Mouse (Mus musculus): ENCODE measurements at regions not wholly inside any gene's neighbourhood (a gene's known extent, or its start where the extent isn't known, plus 50 kb on each side); places are given as distances from the start of the nearest gene placed in this dataset.
"Not testable (repeated sequence)": the region's sequence is repeated elsewhere in the genome, so short reads cannot be mapped to it uniquely, and the experiment has no call there.

DNA sequence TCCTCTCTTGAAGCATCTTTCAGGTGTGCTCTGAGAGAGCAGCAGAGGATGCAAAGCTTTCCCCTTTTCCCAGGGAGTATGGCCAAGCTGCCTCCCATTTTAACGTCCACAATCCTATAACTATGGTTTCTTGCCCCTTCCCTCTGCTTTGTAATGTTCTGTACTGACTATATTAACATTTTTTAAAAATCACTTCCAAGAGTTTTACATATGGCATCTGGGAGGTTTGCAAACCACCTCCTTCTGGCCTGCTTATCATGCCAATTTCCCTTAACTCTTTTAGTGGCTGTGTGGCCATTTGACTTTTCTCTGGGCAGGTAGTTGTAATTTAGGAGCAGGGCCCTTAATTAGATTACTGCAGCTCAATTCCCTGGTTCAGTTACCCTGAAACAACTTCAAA lies 486.9 kb upstream of the Stxbp6 start:
- Histone ChIP-seq H3K4me2 (ENCODE audit: insufficient read depth, low read depth, poor library complexity, severe bottlenecking) (no peak overlapping the region), H3K27me3 (replicated peaks) (no peaks in the 10 kb centered on the region), H3K36me3 (replicated peaks in 1 of 2; ENCODE audit: control insufficient read depth in 1 of 2, insufficient read depth in 1 of 2, low read length in 1 of 2) (no peaks in the 10 kb centered on the region), H3K4me1 (ENCODE audit: control insufficient read depth in 1 of 2, insufficient read depth in 2 of 2) (no peaks in the 10 kb centered on the region), H3K9me3 (replicated peaks; ENCODE audit: low read length) (peaks cover 33% of the 10 kb centered on the region), H3K9ac (ENCODE audit: insufficient read depth, low read depth) (no peak overlapping the region), H3K4me3 (replicated peaks in 1 of 3; ENCODE audit: low read depth in 2 of 3, low read length in 2 of 3, poor library complexity in 1 of 3) (no peak overlapping the region), H3K27ac (ENCODE audit: insufficient read depth, low read depth) (no peak overlapping the region), H3K79me2 (replicated peaks; ENCODE audit: control insufficient read depth, extremely low read depth, insufficient read depth, poor library complexity, severe bottlenecking) (no peaks in the 10 kb centered on the region)
- TF ChIP-seq HCFC1 (IDR thresholded peaks at IDR 0.05; ENCODE audit: low read depth, low read length) (no peak), MXI1 (IDR thresholded peaks at IDR 0.05; ENCODE audit: low read depth, low read length) (no peak)
- dilution Hi-C loops (cut with MboI; ENCODE audit: extremely low pct_ligation_motif_present, extremely low pct_unique_long_range_greater_than_20kb, low sequenced_read_pairs) (no loop called here), in situ Hi-C loops (cut with MboI; ENCODE audit: low pct_ligation_motif_present, low pct_unique_long_range_greater_than_20kb, low sequenced_read_pairs) (no loop called here)
- DNase-seq (ENCODE audit: extremely low read depth): no peak

- H3K9ac ChIP-seq (ENCODE audit: insufficient read depth, low read depth); dilution Hi-C loops (cut with MboI; ENCODE audit: extremely low pct_ligation_motif_present, extremely low pct_unique_long_range_greater_than_20kb, low sequenced_read_pairs); H3K4me3 ChIP-seq (replicated peaks in 1 of 3; ENCODE audit: low read depth in 2 of 3, low read length in 2 of 3, poor library complexity in 1 of 3); H3K4me1 ChIP-seq (ENCODE audit: control insufficient read depth in 1 of 2, insufficient read depth in 2 of 2); H3K79me2 ChIP-seq (replicated peaks; ENCODE audit: control insufficient read depth, extremely low read depth, insufficient read depth, poor library complexity, severe bottlenecking); H3K36me3 ChIP-seq (replicated peaks in 1 of 2; ENCODE audit: control insufficient read depth in 1 of 2, insufficient read depth in 1 of 2, low read length in 1 of 2); H3K4me2 ChIP-seq (ENCODE audit: insufficient read depth, low read depth, poor library complexity, severe bottlenecking); H3K27ac ChIP-seq (ENCODE audit: insufficient read depth, low read depth); in situ Hi-C loops (cut with MboI; ENCODE audit: low pct_ligation_motif_present, low pct_unique_long_range_greater_than_20kb, low sequenced_read_pairs); DNase-seq (ENCODE audit: extremely low read depth); H3K27me3 ChIP-seq (replicated peaks): not testable (repeated sequence)
- peaks cover 28% of the 10 kb centered on the region for H3K9me3 ChIP-seq (replicated peaks; ENCODE audit: low read length)
Measured at GRCm38 (mm10) chr12:45549906-45550305, 475.4 kb upstream of the Stxbp6 start.

GRCm38 (mm10) chr12:45519554-45519953 lies 445.0 kb upstream of the Stxbp6 start:
- DNase-seq (ENCODE audit: extremely low read depth): no peak
- no peak for TF ChIP-seq SMC3 (IDR thresholded peaks at IDR 0.05; ENCODE audit: low read depth, low read length)
- no peak for TF ChIP-seq ETS1 (conservative IDR thresholded peaks at IDR 0.05; ENCODE audit: low read depth, low read length)
- TF ChIP-seq MAX (IDR thresholded peaks at IDR 0.05; ENCODE audit: low read length): no peak
- TF ChIP-seq MAFK (IDR thresholded peaks at IDR 0.05; ENCODE audit: insufficient replicate concordance, low read length): no peak
- TF ChIP-seq NRF1 (IDR thresholded peaks at IDR 0.05; ENCODE audit: low read depth, low read length): no peak
- no peak for TF ChIP-seq TCF12 (IDR thresholded peaks at IDR 0.05; ENCODE audit: low read depth, low read length)
- no peak for TF ChIP-seq CHD1 (IDR thresholded peaks at IDR 0.05; ENCODE audit: low read depth, low read length)
- no peak for TF ChIP-seq JUND (conservative IDR thresholded peaks at IDR 0.05; ENCODE audit: low read depth, low read length)
- TF ChIP-seq ZNF384 (IDR thresholded peaks at IDR 0.05; ENCODE audit: low read depth, low read length): no peak
- TF ChIP-seq RAD21 (IDR thresholded peaks at IDR 0.05; ENCODE audit: low read depth, low read length): no peak
- no peak for TF ChIP-seq PAX5 (IDR thresholded peaks at IDR 0.05; ENCODE audit: low read length)
- no peak for TF ChIP-seq USF2 (conservative IDR thresholded peaks at IDR 0.05; ENCODE audit: low read depth, low read length)
- in situ Hi-C loops (cut with MboI; ENCODE audit: low pct_ligation_motif_present, low pct_unique_long_range_greater_than_20kb, low sequenced_read_pairs): no loop called here

More at GRCm38 (mm10) chr12:45519554-45519953, 445.0 kb upstream of the Stxbp6 start:
- H3K4me3 ChIP-seq (replicated peaks in 1 of 3; ENCODE audit: low read depth in 2 of 3, low read length in 2 of 3, poor library complexity in 1 of 3): no peak overlapping the region
- H3K9me3 ChIP-seq (replicated peaks; ENCODE audit: low read length): peaks cover 11% of the 10 kb centered on the region
- no peaks in the 10 kb centered on the region for H3K79me2 ChIP-seq (replicated peaks; ENCODE audit: control insufficient read depth, extremely low read depth, insufficient read depth, poor library complexity, severe bottlenecking)
- no peak overlapping the region for H3K27ac ChIP-seq (ENCODE audit: insufficient read depth, low read depth)
- dilution Hi-C loops (cut with MboI; ENCODE audit: extremely low pct_ligation_motif_present, extremely low pct_unique_long_range_greater_than_20kb, low sequenced_read_pairs): no loop called here
- H3K27me3 ChIP-seq (replicated peaks): no peaks in the 10 kb centered on the region
- H3K9ac ChIP-seq (ENCODE audit: insufficient read depth, low read depth): no peak overlapping the region
- H3K36me3 ChIP-seq (replicated peaks in 1 of 2; ENCODE audit: control insufficient read depth in 1 of 2, insufficient read depth in 1 of 2, low read length in 1 of 2): no peaks in the 10 kb centered on the region
- H3K4me1 ChIP-seq (ENCODE audit: control insufficient read depth in 1 of 2, insufficient read depth in 2 of 2): no peaks in the 10 kb centered on the region
- H3K4me2 ChIP-seq (ENCODE audit: insufficient read depth, low read depth, poor library complexity, severe bottlenecking): no peak overlapping the region

Data from CH12.LX (cell line).